In the genomic region with DNA sequence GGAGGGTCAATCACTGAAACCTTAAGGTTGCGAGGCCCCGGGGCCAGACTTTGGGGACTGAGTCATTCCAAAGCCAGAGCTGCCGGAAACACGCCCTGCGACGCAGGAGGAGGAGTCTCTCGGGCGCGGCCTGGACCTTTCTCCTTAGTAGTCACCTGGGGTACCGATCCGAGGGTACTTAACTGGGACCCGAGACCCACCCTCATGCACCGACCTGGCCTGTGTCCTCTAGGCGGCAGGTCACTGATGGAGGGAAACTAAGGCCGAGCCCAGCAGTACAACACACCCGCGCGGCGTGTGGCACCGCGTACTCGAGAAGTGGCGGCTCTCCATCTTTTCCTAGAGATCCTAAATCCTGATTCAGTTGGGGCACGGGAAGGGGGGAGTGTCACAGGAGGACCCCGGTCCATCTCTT, we compare ENCODE assay signal across 9 mouse cellular contexts. TPM values are rescaled to one million over a fixed set of nuclear protein-coding genes. Genes with fewer than 3 reads are reported as not detected.
DNase-seq lines count a peak whose midpoint lies in the region; ATAC-seq lines count a peak whose summit lies in the region.
"Had no signal": no experiment of that assay in that cellular context is flagged by ENCODE, and none has a peak within 500 bp of the region (broad histone marks: within the 10 kb centered on the region; RNA-seq: fewer than 3 reads in every experiment).

No protein-coding gene starts in this region.

- H3K27me3 ChIP-seq in embryonic facial prominence, embryonic 14.5 days (replicated peaks; ENCODE audit: control insufficient read depth, insufficient read depth, low read length) = no peaks in the 10 kb centered on the region
- no peaks in the 10 kb centered on the region for H3K27me3 ChIP-seq in liver, embryonic 11.5 days (replicated peaks; ENCODE audit: control insufficient read depth, insufficient read depth, low read length)

- 0 out of 2 replicates have a peak, but pooled peaks cover 5% of the 10 kb centered on the region for H3K9me3 ChIP-seq in embryonic facial prominence, embryonic 14.5 days (ENCODE audit: control insufficient read depth, low read length)
- H3K9me3 ChIP-seq in liver, embryonic 11.5 days (ENCODE audit: control insufficient read depth, low read length) = no peaks in the 10 kb centered on the region

- H3K4me1 ChIP-seq in embryonic facial prominence, embryonic 14.5 days (ENCODE audit: control insufficient read depth, insufficient read depth, low read length) = peaks cover 26% of the 10 kb centered on the region
- peaks cover 18% of the 10 kb centered on the region for H3K4me1 ChIP-seq in liver, embryonic 11.5 days (replicated peaks; ENCODE audit: control insufficient read depth, insufficient read depth, low read length)

- H3K36me3 ChIP-seq in embryonic facial prominence, embryonic 14.5 days (ENCODE audit: control insufficient read depth, insufficient read depth, low read length) = peaks cover 17% of the 10 kb centered on the region
- peaks cover 17% of the 10 kb centered on the region for H3K36me3 ChIP-seq in liver, embryonic 11.5 days (ENCODE audit: control insufficient read depth, insufficient read depth, low read length)

- DNase-seq in B cell, adult 2 months = peak; percentile 54 to 56
- DNase-seq in adrenal gland, postnatal 10 days = peak; percentile 85
- peak; percentile 82 for DNase-seq in embryonic facial prominence, embryonic 14.5 days (ENCODE audit: low spot score)
- peak; percentile 72 to 74 for DNase-seq in heart, adult 9 months (ENCODE audit: low spot score in 2 of 2)
- peak; percentile 83 for DNase-seq in kidney, adult 9 months
- peak; percentile 73 for DNase-seq in liver, embryonic 11.5 days (ENCODE audit: low spot score)
- DNase-seq in natural killer cell, adult 2 months (ENCODE audit: low spot score in 2 of 2) = peak; percentile 32 to 34
- DNase-seq in testis, postnatal 14 days (ENCODE audit: low spot score) = peak; percentile 68

- peak; percentile 5 for ATAC-seq in embryonic facial prominence, embryonic 14.5 days (ENCODE audit: low read depth)
- ATAC-seq in liver, embryonic 11.5 days (replicated peaks; ENCODE audit: low FRiP score) = peak; percentile 30

- peak overlapping the region; percentile 79 for H3K4me3 ChIP-seq in embryonic facial prominence, embryonic 14.5 days (ENCODE audit: low read depth, low read length)
- peak overlapping the region; percentile 87 for H3K4me3 ChIP-seq in liver, embryonic 11.5 days (ENCODE audit: low read depth, low read length)

- peak overlapping the region; percentile 89 for H3K27ac ChIP-seq in embryonic facial prominence, embryonic 14.5 days (replicated peaks; ENCODE audit: low read depth, low read length)
- peak overlapping the region; percentile 99 for H3K27ac ChIP-seq in liver, embryonic 11.5 days (ENCODE audit: low read depth, low read length)

- H3K4me2 ChIP-seq in embryonic facial prominence, embryonic 14.5 days (ENCODE audit: low read depth, low read length) = peak overlapping the region; percentile 63
- H3K4me2 ChIP-seq in liver, embryonic 11.5 days = peak overlapping the region; percentile 64

- peak overlapping the region; percentile 88 for H3K9ac ChIP-seq in embryonic facial prominence, embryonic 14.5 days (ENCODE audit: low read depth, low read length)
- H3K9ac ChIP-seq in liver, embryonic 11.5 days (ENCODE audit: low read depth, low read length) = peak overlapping the region; percentile 90

- WGBS in embryonic facial prominence, embryonic 14.5 days = 0% methylated on average over 23 of the region's 25 CpGs
- WGBS in liver, embryonic 11.5 days = under 1% methylated on average over 25 of the region's 25 CpGs

RNA-seq across cellular contexts. Expression of gene Txn1, which starts 0.7 kb away (rescaled TPM):
- 100 to 1,000 TPM; 234 to 247 TPM for total RNA-seq in adrenal gland, postnatal 10 days (2021)
- polyA plus RNA-seq in embryonic facial prominence, embryonic 14.5 days (2014; fragmentation: Nextera tagmentation; extraction: Ambion mirVana) = 367 and 373 TPM in 2 replicates
- 367 and 381 TPM in 2 replicates for polyA plus RNA-seq in liver, embryonic 11.5 days (2014; fragmentation: Nextera tagmentation; extraction: Ambion mirVana)

RNA-seq across cellular contexts. Expression of gene D630039A03Rik, which starts 39.5 kb away (rescaled TPM):
- total RNA-seq in adrenal gland, postnatal 10 days (2021) = 1 to 10 TPM; 6.3 to 6.7 TPM
- 0.19 and 0.42 TPM in 2 replicates for polyA plus RNA-seq in embryonic facial prominence, embryonic 14.5 days (2014; fragmentation: Nextera tagmentation; extraction: Ambion mirVana)
- polyA plus RNA-seq in liver, embryonic 11.5 days (2014; fragmentation: Nextera tagmentation; extraction: Ambion mirVana) = 0.36 and 0.48 TPM in 2 replicates

RNA-seq across cellular contexts. Expression of gene Txndc8, which starts 53.4 kb away (rescaled TPM):
- not detected for total RNA-seq in adrenal gland, postnatal 10 days (2021)
- not detected in 2 replicates for polyA plus RNA-seq in embryonic facial prominence, embryonic 14.5 days (2014; fragmentation: Nextera tagmentation; extraction: Ambion mirVana)
- not detected in 2 replicates for polyA plus RNA-seq in liver, embryonic 11.5 days (2014; fragmentation: Nextera tagmentation; extraction: Ambion mirVana)
- polyA plus RNA-seq: large intestine, adult 2 months had no signal

Comparison
In these comparisons a context has a peak if more than half of its experiments do, and no peak if none do; other contexts are left out.
1. Peak in every context shown above with its lines: DNase-seq, ATAC-seq, H3K4me3 ChIP-seq and H3K27ac ChIP-seq.
2. DNase-seq: peak in every context shown above with its lines; median percentile 85 in adrenal gland, postnatal 10 days; 83 in kidney, adult 9 months; 82 in embryonic facial prominence, embryonic 14.5 days; 73 in heart, adult 9 months; 73 in liver, embryonic 11.5 days; 68 in testis, postnatal 14 days; 55 in B cell, adult 2 months; 33 in natural killer cell, adult 2 months.